Mouse (Mus musculus) natural killer cell, adult 2 months (primary cell): ENCODE data around the gene Olfr1248.
"Not testable (repeated sequence)": the region's sequence is repeated elsewhere in the genome, so short reads cannot be mapped to it uniquely, and the experiment has no call there.

Source experiments
- DNase-seq, 2 experiments: peaks; one replicate each; pipeline ENCODE4 v3.0.0; 2022; ENCODE audit warnings: low spot score in 2 of 2

Gene Olfr1248

GRCm38 (mm10) chr2:89618145-89618544 is at the start of gene Olfr1248:
Gene Olfr1248 (minus strand): TSS chr2:89618245.
- DNase-seq, result not testable (repeated sequence)

DNA sequence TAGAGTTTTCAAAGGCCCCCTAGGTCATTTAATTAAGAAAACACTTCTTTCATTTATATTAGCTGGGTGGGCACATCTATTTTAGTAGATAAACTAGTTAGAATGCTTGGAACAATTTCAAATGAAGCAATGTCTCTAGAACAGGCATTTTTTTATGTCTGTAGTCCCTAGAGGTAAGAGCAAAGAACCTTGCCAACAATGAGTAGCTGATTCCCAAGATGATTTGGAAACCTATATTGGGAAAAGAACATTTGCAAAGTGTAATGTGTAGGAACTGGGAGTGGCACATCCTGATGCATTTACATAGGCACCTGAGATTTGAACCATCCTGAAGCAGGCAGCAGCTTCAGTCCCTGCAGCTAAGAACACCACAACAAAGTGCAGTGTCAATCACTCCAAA is 43.3 kb upstream of the Olfr1248 start, which contains the start of gene Olfr1250:
Olfr1250 (minus strand) TSS at position 101 of the 400 bp plus-strand sequence.
- no peak for DNase-seq

DNA sequence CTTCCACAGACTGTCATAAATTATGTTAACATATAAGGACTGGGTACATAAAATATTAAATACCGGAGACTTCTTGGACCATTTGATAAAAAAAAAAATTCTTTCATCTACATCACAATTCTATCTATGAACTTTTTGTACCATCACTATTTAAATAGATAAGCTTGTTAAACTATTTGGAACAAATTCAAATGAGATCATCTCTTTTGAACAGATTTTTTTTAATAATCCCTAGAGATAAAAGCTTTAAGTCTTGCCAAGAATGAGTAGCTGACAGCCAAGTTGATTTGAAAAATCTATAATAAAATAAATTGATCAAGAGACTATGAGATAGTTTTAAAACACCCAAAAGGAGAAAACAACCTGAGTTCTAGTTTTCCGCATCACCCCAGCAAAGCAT is 16.8 kb upstream of the Olfr1248 start, which contains the start of gene Olfr1249:
Olfr1249 (minus strand) TSS at position 101 of the 400 bp plus-strand sequence.
- no peak for DNase-seq

- no peak for DNase-seq
Measured at GRCm38 (mm10) chr2:89614030-89614429, 4.0 kb downstream of the Olfr1248 start, which contains the start of gene Olfr1247. Gene Olfr1247 (minus strand): TSS chr2:89614130.

DNA sequence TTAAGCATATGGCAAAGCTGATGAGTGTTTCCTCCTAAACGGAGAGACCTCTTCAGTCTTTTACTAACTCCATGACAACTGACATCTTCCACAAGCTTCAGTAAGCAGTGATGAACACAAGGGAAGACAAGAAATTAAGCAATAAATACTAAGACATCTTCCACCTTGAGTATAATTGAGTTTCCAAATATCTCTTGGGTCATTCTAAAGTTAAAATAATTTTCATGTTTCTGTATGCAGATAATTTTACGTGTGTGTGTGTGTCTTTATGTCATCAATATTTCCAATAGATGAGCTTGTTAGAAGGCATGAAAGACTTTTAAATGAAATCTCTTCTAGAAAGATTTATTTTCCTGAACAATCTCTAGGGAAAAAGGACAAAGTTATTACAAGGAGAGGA is 25.0 kb downstream of the Olfr1248 start, which contains the start of gene Olfr1246:
Olfr1246 (minus strand) TSS at position 101 of the 400 bp plus-strand sequence.
- no peak for DNase-seq

GRCm38 (mm10) chr2:89578347-89578746 is 39.7 kb downstream of the Olfr1248 start, which contains the start of gene Olfr1245:
Gene Olfr1245 (minus strand): TSS chr2:89578447.
- DNase-seq, result no peak
